Mouse (Mus musculus) spleen, adult 2 months (tissue): Measurements from ENCODE around the gene Hoxc5.

Experiments
- CTCF ChIP-seq: fragments of 200-500 bp; IDR thresholded peaks from 2 replicates; pipeline ENCODE4 v1.5.1; 2011; ENCODE audit warnings: mild to moderate bottlenecking, inconsistent platforms; ENCODE audit not compliant: insufficient read depth, insufficient read length, insufficient replicate concordance; ENCODE audit errors: extremely low read depth
- POLR2A ChIP-seq: fragments of 200-500 bp; IDR thresholded peaks from 2 replicates; pipeline ENCODE4 v1.6.1; 2011; ENCODE audit warnings: low read depth, low read length, inconsistent platforms

- TF ChIP-seq CTCF: no peak
- TF ChIP-seq POLR2A: no peak
Observed at GRCm38 (mm10) chr15:103005308-103005707, 38.1 kb downstream of the Hoxc5 start.
